Mouse (Mus musculus) liver, embryonic 14.5 days (tissue): ENCODE data around the gene Hcrtr2. TPM values are rescaled to one million over a fixed set of nuclear protein-coding genes. Genes with fewer than 3 reads are reported as not detected.

Experiments
- ATAC-seq: fragments of 200-750 bp; cut with Nextera tagmentation; 2 replicates; pipeline ENCODE4 v1.8.0; 2017; ENCODE audit warnings: moderate number of reproducible peaks, mild to moderate bottlenecking, moderate library complexity; ENCODE audit not compliant: insufficient read depth
- DNase-seq, 3 experiments: peaks; one replicate each; pipeline ENCODE4 v3.0.0-alpha.2; 2012 to 2013; ENCODE audit warnings: low read depth in 3 of 3, low spot score in 3 of 3
- H3K27ac ChIP-seq: fragments of 300-500 bp; sonication (generic); 2 replicates; pipeline ENCODE4 v1.5.1; 2014; ENCODE audit warnings: moderate library complexity, mild to moderate bottlenecking, control low read depth, inconsistent platforms
- H3K27me3 ChIP-seq: fragments of 300-500 bp; sonication (generic); 2 replicates; pipeline ENCODE4 v1.6.1; 2014; ENCODE audit warnings: mild to moderate bottlenecking, low read length, moderate library complexity; ENCODE audit not compliant: control insufficient read depth, insufficient read depth
- H3K36me3 ChIP-seq: fragments of 300-500 bp; sonication (generic); replicated peaks from 2 replicates; pipeline ENCODE4 v1.6.1; 2014; ENCODE audit warnings: low read depth; ENCODE audit not compliant: control insufficient read depth, insufficient read depth
- H3K4me1 ChIP-seq, 2 experiments: fragments of 200-500 bp in 1 of 2; fragments of 300-500 bp in 1 of 2; sonication (generic) in 1 of 2; replicated peaks; 2 replicates each; pipeline ENCODE4 v1.6.1; 2012 to 2014; ENCODE audit warnings: antibody characterized with exemption in 1 of 2, inconsistent platforms in 1 of 2, low read length in 1 of 2; ENCODE audit not compliant: control insufficient read depth in 2 of 2, insufficient read depth in 2 of 2
- H3K4me2 ChIP-seq: fragments of 300-500 bp; sonication (generic); 2 replicates; pipeline ENCODE4 v1.6.1; 2014; ENCODE audit warnings: low read depth, mild to moderate bottlenecking, control low read depth, moderate library complexity
- H3K4me3 ChIP-seq, 2 experiments: fragments of 200-500 bp in 1 of 2; fragments of 300-500 bp in 1 of 2; sonication (generic) in 1 of 2; 2 replicates each; pipeline ENCODE4 v1.5.1; 2012 to 2014; ENCODE audit warnings: low read depth in 2 of 2, low read length in 2 of 2, mild to moderate bottlenecking in 2 of 2, control low read depth in 1 of 2, inconsistent platforms in 1 of 2, moderate library complexity in 1 of 2; ENCODE audit not compliant: insufficient read depth in 1 of 2
- H3K9ac ChIP-seq: fragments of 300-500 bp; sonication (generic); replicated peaks from 2 replicates; pipeline ENCODE4 v1.6.1; 2014; ENCODE audit warnings: mild to moderate bottlenecking, control low read depth, moderate library complexity
- H3K9me3 ChIP-seq: fragments of 300-500 bp; sonication (generic); 2 replicates; pipeline ENCODE4 v1.6.1; 2016; ENCODE audit warnings: low read length, mixed read lengths; ENCODE audit not compliant: control insufficient read depth
- CTCF ChIP-seq: IDR thresholded peaks from 2 replicates; pipeline ENCODE4 v1.5.1; 2016; ENCODE audit warnings: antibody characterized with exemption, low read depth, control low read depth
- EP300 ChIP-seq: IDR thresholded peaks from 2 replicates; pipeline ENCODE4 v1.6.1; 2016; ENCODE audit warnings: antibody characterized with exemption, low read depth
- WGBS: fragments of 180-500 bp; shearing (Covaris S2); extraction: QIAGEN DNeasy Blood & Tissue Kit; methylation state at CpG from one replicate; pipeline ENCODE4 v1.1.7; 2014; ENCODE audit not compliant: insufficient replicate concordance; 5-methylcytosine and 5-hydroxymethylcytosine counted together
- polyA plus RNA-seq, 2 experiments: library from polyadenylated mRNA; depleted of rRNA in 1 of 2; stranded (reverse) in 1 of 2; unstranded in 1 of 2; fragments of >200 nt; fragmentation: Nextera tagmentation in 1 of 2; extraction: Ambion mirVana in 1 of 2; gene quantifications; 2 replicates each; pipeline versions ENCODE4 v1.2.1 to v1.2.3; 2012 to 2014

Hcrtr2 gene
- polyA plus RNA-seq, 2 experiments = 0.02 TPM; not detected in 1

DNA sequence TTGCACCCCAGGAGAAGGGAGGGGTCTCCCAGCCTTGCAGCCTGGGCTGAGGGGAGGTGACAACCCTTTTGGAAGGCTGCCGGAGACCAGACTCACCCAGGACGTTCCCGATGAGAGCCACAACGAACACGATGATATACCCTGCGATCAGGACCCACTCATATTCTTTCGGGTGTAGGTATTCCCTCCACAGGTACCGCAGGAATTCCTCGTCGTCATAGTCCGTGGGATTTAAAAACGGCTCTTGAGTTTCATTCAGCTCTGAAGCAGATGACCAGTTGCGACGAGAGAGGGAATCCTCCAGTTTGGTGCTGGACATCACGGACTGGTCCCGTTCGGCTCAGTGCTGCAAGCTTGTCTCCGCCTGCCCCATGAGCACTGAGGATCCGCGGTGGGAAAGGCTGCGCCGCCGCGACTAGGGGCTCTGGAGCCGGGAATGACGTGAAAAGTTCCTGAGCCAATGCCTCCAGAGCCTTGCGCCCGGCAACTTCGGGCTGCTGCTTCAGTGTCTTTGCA, 412 bp downstream of the Hcrtr2 start:
- Histone ChIP-seq H3K4me1 (no peaks in the 10 kb centered on the region), H3K36me3 (no peaks in the 10 kb centered on the region), H3K4me2 (peak overlapping the region; percentile 29), H3K27me3 (peaks cover 20% of the 10 kb centered on the region), H3K9me3 (no peaks in the 10 kb centered on the region), H3K27ac (no peak overlapping the region), H3K4me3 (peak overlapping the region; percentile 2 to 12; a peak in 1 of 4 replicates), H3K9ac (no peak overlapping the region)
- no peak for DNase-seq
- WGBS = 3% methylated on average over 29 of the region's 29 CpGs
- no peak for ATAC-seq
- TF ChIP-seq CTCF (no peak), EP300 (no peak)

GRCm38 (mm10) chr9:76322122-76323052, 1.3 kb downstream of the Hcrtr2 start:
- ATAC-seq = no peak
- Histone ChIP-seq H3K4me2 (peak overlapping the region; percentile 29), H3K27ac (no peak overlapping the region), H3K36me3 (no peaks in the 10 kb centered on the region), H3K4me3 (peak overlapping the region in 1 of 2 experiments; percentile 13; a peak in 1 of 4 replicates), H3K4me1 (no peaks in the 10 kb centered on the region), H3K9me3 (no peaks in the 10 kb centered on the region), H3K9ac (no peak overlapping the region), H3K27me3 (peaks cover 20% of the 10 kb centered on the region)
- no peak for TF ChIP-seq CTCF
- TF ChIP-seq EP300 = no peak
- no peak for DNase-seq
- 9% methylated on average over 24 of the region's 24 CpGs for WGBS

- 70% methylated on average over 4 of the region's 4 CpGs for WGBS
- H3K9me3 ChIP-seq = no peaks in the 10 kb centered on the region
- H3K4me1 ChIP-seq = no peaks in the 10 kb centered on the region
- no peak for DNase-seq
- no peak overlapping the region for H3K4me2 ChIP-seq
- ATAC-seq = no peak
- no peak for TF ChIP-seq CTCF
- no peak for TF ChIP-seq EP300
- H3K4me3 ChIP-seq = no peak overlapping the region
- H3K27me3 ChIP-seq = peaks cover 20% of the 10 kb centered on the region
- no peak overlapping the region for H3K27ac ChIP-seq
- H3K36me3 ChIP-seq = no peaks in the 10 kb centered on the region
- H3K9ac ChIP-seq = no peak overlapping the region
Observed at GRCm38 (mm10) chr9:76321589-76321988, 2.1 kb downstream of the Hcrtr2 start.

- no peaks in the 10 kb centered on the region for H3K9me3 ChIP-seq
- H3K27me3 ChIP-seq = peaks cover 20% of the 10 kb centered on the region
- DNase-seq (no peak), ATAC-seq (no peak)
- TF ChIP-seq CTCF = no peak
- no peak for TF ChIP-seq EP300
- H3K36me3 ChIP-seq = no peaks in the 10 kb centered on the region
- H3K9ac ChIP-seq = no peak overlapping the region
- WGBS = 63% methylated on average over 1 of the region's 1 CpGs
- H3K4me2 ChIP-seq = no peak overlapping the region
- no peak overlapping the region for H3K27ac ChIP-seq
- no peaks in the 10 kb centered on the region for H3K4me1 ChIP-seq
- no peak overlapping the region for H3K4me3 ChIP-seq
Observed at GRCm38 (mm10) chr9:76320755-76321154, 2.9 kb downstream of the Hcrtr2 start.

DNA sequence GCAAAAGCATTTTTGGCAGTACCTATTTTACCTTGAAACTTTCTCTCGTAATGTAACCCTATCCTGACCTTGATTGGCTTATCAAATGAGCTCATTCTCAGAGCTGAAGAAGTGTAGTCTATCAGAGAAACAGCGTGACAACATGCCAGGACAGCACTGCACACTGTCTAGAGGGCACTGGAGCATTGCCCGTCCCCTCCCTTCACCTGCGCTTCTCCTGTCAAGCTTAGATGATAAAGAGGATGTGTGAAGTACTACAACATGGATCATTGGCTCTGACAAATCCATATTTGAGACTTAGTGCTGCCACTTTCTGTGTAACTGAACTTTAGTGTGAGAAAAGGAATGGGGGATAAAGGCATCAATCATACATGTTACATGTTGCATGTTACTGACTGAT, 5.4 kb downstream of the Hcrtr2 start:
- no peaks in the 10 kb centered on the region for H3K4me1 ChIP-seq
- H3K27me3 ChIP-seq = peaks cover 13% of the 10 kb centered on the region
- WGBS = 54% methylated on average over 4 of the region's 4 CpGs
- no peak overlapping the region for H3K9ac ChIP-seq
- no peak overlapping the region for H3K27ac ChIP-seq
- H3K9me3 ChIP-seq = no peaks in the 10 kb centered on the region
- H3K36me3 ChIP-seq = no peaks in the 10 kb centered on the region
- ATAC-seq (no peak), DNase-seq (no peak)
- no peak overlapping the region for H3K4me2 ChIP-seq
- no peak overlapping the region for H3K4me3 ChIP-seq
- TF ChIP-seq CTCF = no peak
- no peak for TF ChIP-seq EP300
